Mouse (Mus musculus) urinary bladder, adult 18-20 months (tissue): Measurements from ENCODE around the gene Iqcg.

Experiments used
- DNase-seq, 2 experiments: peaks; one replicate each; pipeline ENCODE4 v3.0.0; 2022; ENCODE audit warnings: low spot score in 2 of 2, mixed read lengths in 2 of 2

The Iqcg gene

DNA sequence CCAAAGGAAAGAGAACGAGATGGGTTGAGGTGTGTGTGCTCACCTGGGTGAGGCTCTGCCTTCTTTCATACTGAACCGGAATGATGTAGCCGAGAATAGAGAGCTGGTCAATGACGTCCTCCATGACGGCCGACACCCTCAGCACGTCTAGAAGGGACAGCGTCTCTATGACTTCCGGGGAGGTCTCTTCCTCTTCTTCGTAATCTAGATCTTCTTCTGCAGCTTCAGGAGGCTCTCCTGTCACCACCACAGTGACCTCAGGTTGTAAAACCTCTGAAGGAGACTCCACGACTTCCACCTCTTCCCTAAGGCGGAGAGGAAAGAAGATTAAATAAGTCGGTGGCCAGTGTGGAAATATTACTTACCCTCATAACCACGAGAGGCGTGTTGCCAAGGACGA, 6.2 kb downstream of the Iqcg start:
- DNase-seq, result no peak

DNA sequence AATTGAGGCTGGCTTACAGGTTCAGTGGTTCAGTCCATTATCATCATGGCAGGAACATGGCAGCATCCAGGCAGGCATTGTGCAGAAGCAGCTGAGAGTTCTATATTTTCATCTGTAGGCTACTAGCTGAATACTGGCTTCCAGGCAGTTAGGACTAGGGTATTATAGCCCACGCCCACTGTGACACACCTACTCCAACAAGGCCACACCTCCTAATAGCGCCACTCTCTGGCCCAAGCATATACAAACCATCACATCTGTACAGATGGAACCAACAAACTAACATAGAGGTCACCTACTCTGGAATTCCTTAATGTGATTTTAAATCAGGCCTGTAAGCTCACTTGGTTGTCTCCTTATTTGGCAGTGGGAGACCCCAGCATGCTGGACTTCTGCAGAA, 7.3 kb downstream of the Iqcg start:
- DNase-seq, result no peak

DNA sequence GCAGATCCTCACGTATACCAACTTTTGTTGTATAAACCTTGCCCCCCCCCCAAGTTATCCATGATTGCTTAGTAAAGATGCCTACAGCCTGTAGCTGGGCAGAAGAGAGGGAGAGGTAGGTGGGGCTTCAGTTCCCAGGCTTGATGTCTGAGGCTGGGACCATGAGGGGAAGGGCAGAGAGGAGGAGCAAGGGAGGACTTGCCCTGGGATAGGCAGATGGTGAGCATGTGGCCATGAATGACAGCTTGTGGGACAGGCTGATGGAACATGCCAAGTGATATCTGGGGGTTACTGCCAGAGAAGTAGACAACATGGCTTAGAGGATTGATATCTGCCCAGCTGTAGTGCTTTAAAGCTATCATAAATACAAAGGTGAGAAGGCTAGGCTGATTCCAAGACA, 8.0 kb downstream of the Iqcg start:
- DNase-seq, result no peak

DNA sequence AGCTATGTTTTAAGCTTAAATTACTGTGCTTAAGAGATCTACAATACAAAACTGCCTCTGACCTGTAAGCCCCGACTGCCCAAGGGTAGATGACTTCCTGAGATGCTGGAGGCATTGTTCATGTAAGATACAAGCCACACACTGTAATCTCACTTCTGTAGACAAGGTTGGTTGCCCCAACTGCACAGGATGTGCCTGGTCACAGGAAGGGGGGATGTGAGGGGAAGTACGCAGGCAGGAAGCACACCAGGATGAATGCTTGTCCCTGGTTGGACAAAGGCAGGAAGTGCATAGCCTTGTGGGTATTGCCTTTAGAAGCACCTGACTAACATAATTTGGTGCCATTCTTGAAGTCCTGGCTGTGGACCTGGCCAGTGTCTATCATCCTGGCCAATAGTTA, 12.8 kb downstream of the Iqcg start:
- DNase-seq, result no peak

DNA sequence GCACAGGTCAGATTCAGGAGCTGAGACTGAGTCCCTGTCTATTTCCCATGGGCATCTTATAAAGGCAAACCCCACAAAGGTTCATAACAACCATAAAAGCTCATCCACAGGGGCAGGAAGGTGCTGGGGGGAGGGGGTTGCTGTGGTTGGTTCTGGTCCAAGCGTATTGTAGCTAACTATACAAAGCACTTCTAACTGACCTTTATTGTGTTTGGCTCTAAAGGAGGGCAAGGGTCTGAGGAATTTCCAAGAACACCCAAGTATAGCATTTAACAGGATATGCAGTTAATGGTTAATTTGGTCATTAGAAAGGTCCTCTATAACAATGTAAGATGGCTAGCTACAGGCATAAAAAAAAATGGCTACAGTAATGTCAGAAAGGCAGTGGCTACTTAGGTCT, 13.3 kb downstream of the Iqcg start:
- DNase-seq, result no peak

DNA sequence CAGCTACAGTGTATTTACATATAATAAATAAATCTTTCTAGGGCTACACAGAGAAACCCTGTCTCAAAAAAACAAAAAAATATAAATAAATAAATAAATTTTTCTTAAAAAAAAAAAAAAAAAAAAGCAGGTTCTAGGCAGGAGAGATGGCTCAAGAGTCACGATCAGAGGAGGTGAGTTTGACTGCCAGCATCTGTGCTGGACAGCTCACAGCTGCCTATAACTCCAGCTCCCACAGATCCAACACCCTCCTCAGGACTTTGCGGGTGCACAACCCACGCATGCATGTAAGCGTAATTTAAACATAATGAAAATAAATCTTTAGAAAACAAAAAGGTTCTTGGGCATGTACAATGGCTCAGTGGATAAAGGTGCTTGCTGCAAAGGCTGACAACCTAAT, 20.0 kb downstream of the Iqcg start:
- no peak for DNase-seq

DNA sequence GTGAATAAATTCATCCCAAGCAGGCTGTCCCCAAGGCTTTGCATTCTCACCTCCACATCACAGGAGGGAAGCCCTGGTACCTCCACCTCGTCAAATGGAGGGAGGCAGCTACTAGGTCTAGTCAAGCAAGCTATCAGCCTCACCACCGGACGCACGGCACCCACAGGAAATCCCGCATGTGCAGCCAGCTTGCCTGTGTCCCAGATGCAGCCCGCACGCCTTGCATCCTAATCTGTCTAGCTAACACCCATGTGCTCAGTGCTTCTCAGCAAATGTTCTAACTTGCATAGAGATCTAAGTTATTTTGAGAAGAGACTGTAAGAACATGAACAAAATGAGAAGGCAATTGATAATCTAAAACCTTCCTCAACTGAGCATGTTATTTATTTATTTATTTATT, 29.7 kb downstream of the Iqcg start:
- DNase-seq, result no peak

DNA sequence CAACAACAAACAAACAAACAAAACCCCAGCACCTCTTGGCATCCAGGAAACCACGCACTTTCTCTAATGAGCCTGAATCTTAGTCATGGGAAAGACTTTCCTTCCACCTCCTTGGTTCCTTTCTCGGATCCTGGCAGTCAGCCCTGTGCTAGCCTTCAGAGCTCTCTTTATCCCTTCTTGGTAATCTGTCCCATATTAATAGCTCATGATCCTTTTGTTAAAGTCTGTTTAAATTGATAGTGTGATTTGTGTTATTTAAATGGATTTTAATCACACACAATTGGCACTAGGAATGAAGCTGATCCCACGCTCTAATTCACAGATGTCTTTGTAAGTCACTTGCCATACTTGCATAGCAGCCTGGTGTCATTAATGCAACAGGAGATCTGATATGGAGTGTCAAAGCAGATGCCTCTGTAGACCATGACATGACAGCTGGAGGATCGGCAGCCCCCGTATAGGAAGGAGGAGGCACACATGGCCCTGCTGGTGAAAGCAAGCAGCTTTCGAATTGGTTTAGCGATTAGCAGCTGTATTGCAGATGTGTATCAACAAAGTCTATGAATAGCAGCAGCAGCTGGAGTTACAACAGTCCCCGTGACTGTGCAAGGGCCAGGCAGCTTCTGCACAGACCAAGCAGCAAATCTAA, 31.4 kb downstream of the Iqcg start:
- no peak for DNase-seq

DNA sequence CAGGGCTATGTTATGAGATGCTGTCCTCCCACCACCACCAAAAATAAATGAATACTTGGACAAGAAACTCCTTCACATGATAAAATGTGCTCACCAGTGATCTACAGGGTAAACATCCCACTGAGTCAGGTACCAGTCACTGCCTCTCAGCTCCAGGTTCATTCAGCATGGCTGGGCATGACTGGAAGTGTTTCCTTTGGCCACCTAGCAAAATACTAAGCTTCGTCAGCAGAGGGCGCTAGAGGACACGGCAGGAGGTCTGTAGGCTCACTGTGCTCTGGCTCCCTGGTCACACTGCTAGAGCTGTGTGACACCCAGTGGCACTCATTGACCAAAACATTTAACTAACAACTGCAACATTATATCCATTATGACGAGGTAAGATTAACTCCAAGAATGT, 32.3 kb downstream of the Iqcg start:
- peak; percentile 67 to 75 for DNase-seq

DNA sequence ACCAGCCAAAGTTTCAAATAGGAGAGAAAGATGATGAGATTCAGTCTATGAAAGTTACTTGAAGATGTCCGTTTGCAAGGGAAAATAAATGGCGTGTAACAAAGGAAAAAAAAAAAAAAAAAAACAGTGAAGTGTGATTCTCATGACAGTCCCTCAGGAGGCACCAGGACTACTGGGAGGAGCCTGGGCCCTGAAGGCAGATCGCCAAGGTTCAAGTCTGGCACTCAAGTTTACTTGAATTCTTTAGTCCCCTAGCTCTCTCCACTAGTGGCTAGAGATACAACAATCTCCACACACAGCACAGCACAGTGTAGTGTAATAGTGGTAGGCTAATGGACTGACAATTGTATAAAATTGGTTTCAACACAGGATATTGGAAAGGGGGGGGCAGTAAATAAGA, 34.6 kb downstream of the Iqcg start:
- no peak for DNase-seq

DNA sequence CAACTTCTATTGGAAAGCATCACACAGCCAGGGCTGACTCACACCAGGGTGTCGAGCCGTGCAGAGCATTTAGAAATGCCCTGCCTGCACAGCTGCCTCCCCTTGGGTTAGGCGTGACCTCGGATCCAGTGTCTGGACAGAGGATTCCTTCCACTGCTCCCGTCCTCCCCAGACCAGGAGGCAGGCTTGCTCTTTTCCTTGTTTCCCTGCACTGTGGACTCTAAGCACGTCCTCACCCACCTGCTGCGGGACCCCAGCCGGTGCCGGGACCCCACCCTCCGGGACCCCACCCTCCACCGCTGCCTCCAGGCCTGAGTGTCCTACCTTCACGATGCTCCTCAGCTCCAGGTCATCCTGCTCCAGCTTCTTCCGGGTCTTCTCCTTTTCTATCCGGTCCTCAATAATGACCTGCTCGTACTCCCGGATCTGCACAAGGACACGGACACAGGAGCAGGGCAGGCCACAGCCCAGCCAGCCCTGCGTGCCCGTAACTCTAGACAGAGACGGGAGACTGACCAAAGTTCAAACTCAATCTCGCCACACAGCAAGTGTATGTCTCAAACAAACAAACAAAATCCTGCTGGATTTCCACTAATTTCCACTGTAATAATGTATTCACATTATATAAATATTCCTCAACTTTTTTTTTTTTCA, 36.8 kb downstream of the Iqcg start:
- DNase-seq, result peak in 1 of 2 experiments; percentile 18

DNA sequence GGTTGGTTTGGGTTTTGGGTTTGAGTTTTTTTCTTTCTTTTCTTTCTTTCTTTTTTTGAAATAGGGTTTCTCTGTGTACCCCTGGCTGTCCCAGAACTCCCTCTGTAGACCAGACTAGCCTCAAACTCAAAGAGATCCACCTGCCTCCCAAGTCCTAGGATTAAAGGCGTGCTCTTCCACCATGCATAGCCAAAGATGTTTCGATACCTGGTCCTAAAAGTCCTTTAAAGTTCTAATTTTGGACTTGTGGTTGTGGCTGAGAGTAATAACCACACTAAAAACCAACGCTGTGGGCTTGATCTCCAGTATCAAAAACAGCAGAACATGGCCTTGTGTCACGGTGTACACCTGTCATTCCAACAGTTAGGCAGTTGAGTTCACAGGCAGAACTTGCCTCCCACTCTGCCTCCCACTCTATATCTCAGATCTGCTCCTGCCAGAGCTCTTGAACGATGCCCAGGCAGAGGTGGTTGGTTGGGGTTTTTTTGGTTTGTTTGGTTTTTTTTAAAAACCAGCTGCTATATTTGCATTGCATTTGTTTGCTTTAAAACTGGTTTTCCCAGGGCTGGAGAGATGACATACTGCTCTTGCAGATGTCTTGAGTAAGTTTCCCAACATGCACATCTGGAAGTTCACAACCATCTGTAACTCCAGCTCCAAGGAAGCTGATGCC, 38.2 kb downstream of the Iqcg start:
- DNase-seq, result no peak

DNA sequence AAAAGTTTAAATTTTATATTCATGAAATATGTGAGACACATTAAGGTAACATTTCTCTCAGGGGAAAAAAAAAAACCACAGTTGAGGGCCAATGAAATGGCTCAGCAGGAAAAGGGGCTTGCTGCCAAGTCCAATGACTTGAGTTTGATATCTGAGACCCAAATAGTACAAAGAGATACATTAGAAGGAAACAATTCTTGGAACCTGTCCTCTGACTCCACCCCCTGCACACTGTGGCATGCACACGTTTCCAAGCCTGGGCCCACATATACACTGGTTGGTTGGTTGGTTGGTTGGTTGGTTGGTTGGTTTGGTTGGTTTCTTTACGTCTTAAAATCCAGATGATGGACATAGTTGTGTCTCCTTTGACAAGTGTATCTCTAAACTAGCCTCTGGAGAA, 40.0 kb downstream of the Iqcg start:
- DNase-seq, result no peak

DNA sequence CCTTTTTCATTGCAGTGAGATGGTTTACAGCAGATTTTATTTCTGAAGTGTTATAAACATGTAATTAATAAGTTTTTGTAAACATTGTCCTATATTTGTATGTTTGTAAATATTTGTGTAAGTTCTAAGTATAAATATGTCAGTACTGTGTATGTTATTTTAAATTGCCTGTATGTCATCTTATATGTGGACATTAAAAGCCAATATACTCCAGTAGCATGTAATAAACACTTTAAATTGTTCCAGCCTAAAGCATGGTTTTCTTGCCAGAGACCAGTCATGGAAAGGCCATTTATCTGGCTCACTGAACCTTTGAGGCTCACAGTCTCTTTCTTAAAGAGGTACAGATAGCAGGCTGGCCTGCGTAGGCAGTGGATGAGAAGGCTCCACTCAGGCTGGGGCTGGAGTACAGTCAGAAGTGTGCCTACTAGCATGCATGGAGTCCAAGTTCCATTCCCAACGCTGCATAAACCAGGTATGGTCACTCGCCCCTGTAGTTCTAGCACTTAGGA, 40.6 kb downstream of the Iqcg start:
- no peak for DNase-seq

DNA sequence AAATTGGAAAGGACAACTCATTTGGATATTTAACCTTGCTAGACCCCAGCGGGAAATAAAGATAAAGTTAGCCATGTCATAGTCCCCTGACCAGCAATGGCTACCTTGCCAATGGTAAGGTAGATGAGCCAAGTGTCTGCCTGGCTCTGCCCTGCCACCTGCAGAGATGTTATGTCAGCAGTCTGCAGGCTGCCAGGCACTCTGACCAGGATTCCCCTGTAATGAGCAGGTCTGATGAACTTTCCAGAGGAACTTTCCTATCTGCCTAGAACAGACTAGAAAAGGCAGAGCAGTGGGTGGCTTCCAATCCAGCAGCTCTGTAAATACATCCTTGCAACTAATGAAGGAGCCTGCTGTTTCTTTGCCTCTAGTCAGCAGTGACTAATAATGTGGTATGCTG, 41.1 kb downstream of the Iqcg start:
- DNase-seq, result no peak

DNA sequence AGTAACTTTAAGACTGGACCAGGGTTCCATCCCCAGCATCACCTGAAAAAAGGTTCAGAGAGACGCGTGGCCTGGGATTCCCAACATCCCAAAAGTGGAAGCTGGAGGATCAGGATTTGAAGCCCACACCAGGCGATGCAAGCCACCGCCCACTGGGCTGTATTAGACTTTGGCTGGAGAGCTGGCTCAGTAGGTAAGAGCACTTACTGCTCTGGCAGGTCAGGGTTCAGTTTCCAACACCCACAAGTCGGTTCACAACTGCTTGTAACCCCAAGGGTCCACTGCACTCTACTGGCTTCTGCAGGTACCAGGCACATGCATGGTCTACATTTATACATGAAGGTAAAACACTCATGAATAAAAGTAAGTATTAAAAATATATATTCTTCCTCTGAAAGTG, 42.2 kb downstream of the Iqcg start:
- DNase-seq, result no peak

DNA sequence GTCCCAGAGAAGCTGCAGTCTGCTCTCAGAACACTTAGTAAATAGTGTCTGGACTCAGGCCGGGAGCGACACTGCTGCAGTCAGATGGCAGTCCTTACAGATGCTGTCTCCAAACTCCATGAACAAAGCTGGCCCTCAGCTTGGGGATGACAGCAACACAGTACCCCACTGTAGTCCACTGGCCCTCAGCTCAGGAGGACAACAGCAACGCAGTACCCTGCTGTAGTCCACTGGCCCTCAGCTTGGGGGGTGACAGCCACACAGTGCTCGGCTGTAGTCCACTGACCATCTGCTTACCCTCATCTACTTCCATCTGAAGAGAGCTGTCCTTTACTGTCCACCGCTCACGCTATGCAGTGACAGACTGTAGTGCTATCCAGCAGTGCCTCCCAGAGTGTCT, 45.9 kb downstream of the Iqcg start:
- DNase-seq, result no peak

DNA sequence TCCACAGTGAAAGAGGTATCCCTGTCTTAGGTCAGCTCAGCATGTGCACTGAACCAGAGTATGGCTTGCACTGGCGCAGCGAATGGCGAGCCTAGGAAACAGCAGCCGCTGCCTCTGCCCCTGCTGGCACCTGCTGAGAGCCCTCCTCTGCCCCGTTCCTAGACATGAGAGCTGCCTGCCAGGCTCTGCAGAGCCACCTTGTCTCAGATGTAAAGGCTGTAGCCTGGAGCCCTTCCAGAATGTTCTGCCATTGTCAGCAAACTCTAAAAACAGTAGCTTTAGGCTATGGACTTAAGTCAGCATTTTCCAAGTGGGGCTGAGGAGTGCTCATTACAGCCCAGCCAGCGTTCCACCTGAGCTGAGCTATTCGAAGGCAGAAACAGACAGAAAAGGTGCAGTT, 48.6 kb downstream of the Iqcg start:
- DNase-seq, result no peak

DNA sequence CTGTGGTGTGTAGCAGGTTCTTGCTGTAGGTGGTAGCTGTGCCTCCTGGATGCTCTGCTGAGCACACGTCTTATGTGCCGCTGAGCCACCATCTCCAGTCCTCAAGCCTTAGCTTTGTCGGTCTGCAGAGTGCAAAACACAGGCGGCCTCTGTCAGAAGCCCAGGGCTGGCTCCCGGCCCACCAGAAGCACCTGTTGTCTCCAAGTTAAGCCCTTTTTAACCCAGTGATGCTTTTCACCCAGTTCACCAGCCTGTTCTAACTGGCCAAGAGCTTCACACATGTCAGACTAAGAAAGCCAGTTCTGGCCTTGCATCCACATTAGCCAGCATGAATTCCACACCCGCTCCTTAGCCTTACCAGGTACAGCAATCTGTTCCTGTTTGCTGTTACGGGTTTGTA, 49.1 kb downstream of the Iqcg start:
- no peak for DNase-seq

DNA sequence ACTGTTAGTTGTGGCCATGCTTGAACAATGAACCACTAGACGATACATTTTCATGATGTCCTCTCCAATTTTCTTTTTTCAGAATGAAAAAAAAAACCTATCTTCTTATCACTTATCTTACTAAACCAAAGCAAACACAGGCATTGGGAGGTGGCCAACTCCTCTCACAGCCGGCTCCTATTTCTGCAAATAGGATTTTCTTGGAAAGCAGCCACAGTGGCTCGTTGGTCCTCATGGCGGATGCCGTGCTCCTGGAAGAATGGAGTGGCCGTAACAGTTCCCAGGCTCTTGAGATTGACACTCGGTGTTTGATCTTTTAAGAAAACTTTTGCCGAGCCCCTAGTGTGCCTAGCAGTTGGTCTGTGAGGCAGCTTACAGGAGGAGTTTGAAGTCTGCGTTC, 50.8 kb downstream of the Iqcg start:
- no peak for DNase-seq

DNA sequence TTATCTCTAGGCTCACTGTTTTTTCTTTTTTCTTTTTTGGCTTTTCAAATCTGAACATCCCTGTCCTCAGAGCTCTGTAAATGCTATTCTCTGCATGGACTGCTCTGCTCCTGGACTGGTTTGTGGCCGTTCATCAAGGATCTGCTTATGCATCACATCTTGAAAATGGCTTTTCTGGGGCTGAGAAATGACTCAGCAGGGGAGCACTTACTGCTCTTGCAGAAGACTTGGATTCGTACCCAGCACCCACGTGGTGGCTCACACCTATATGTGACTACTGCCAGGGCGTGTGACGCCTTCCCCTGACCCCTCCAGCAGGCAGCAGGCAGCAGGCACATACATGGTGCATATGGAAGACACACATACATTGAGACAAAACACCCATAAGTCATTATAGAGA, 63.9 kb downstream of the Iqcg start:
- no peak for DNase-seq

DNA sequence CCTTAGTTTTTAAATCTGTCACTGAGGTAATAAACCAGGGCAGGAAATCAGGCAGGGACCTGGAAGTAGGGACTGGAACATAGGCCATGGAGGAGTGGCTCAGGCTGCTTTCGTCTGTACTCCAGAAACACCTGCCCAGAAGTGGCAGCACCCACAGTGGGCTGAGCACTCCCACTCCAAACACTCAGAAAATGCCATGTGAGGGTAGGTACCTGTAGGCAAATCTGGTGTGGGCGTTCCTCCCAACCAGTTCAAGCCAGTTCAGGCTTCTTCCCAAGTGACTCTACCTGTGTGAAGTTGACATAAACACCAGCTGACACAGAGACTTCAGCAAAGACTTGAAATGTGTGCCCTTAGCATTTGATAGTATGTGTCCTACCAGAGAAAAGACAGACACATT, 71.4 kb downstream of the Iqcg start:
- peak in 1 of 2 experiments; percentile 2 for DNase-seq

DNA sequence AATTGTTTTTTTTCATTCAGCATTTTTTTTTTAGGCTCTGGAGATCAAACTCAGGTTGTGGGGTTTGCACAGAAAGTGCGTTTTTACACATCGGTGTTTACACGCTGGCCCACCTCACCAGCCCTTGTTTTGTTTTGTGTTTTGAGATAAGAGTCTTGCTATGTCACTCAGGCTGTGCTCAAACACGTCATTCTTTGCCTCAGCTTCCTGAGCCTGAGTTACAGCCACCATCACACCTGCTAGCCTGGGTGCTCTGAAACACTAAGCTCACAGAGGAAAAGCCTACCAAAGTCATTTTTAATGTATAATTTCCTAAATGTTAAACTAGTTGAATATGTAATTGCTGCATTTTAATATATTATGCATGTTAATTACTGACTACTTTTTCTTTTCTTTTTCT, 74.6 kb downstream of the Iqcg start:
- no peak for DNase-seq
